ENCODE assay signal across 13 mouse cellular contexts in genomic region chr7:100622277-100622676, GRCm38 (mm10). TPM values are rescaled to one million over a fixed set of nuclear protein-coding genes. Genes with fewer than 3 reads are reported as not detected.
DNase-seq lines count a peak whose midpoint lies in the region; ATAC-seq and TF ChIP-seq lines count a peak whose summit lies in the region.
"Had no signal": no experiment of that assay in that cellular context is flagged by ENCODE, and none has a peak within 500 bp of the region (broad histone marks: within the 10 kb centered on the region; RNA-seq: fewer than 3 reads in every experiment).

No protein-coding gene starts in this region.

- no peaks in the 10 kb centered on the region for H3K9me3 ChIP-seq in lung, postnatal 0 days (ENCODE audit: low read length)
- H3K9me3 ChIP-seq in G1E (replicated peaks): no peaks in the 10 kb centered on the region
- no peaks in the 10 kb centered on the region for H3K9me3 ChIP-seq in forebrain, embryonic 16.5 days (ENCODE audit: control insufficient read depth, low read length)
- H3K9me3 ChIP-seq: heart, embryonic 13.5 days; neural tube, embryonic 13.5 days had no signal

- WGBS in lung, postnatal 0 days: 79% methylated on average over 2 of the region's 2 CpGs
- WGBS in forebrain, embryonic 16.5 days: 83% methylated on average over 2 of the region's 2 CpGs

- H3K27ac ChIP-seq in lung, postnatal 0 days (ENCODE audit: low read length): no peak overlapping the region
- H3K27ac ChIP-seq in forebrain, embryonic 16.5 days (ENCODE audit: low read length): no peak overlapping the region
- H3K27ac ChIP-seq: heart, embryonic 13.5 days; macrophage; neural tube, embryonic 13.5 days had no signal

- H3K27me3 ChIP-seq in lung, postnatal 0 days (replicated peaks; ENCODE audit: insufficient read depth, low read length): no peaks in the 10 kb centered on the region
- no peaks in the 10 kb centered on the region for H3K27me3 ChIP-seq in G1E (ENCODE audit: insufficient read depth, low read length)
- no peaks in the 10 kb centered on the region for H3K27me3 ChIP-seq in forebrain, embryonic 16.5 days (replicated peaks; ENCODE audit: control insufficient read depth, insufficient read depth, low read length)
- H3K27me3 ChIP-seq: heart, embryonic 13.5 days; neural tube, embryonic 13.5 days had no signal

- H3K36me3 ChIP-seq in lung, postnatal 0 days (ENCODE audit: insufficient read depth, low read length): no peaks in the 10 kb centered on the region
- H3K36me3 ChIP-seq in G1E (replicated peaks): peaks cover 16% of the 10 kb centered on the region
- peaks cover 2% of the 10 kb centered on the region; the same call in 1 of the 2 replicates for H3K36me3 ChIP-seq in forebrain, embryonic 16.5 days (ENCODE audit: control insufficient read depth, insufficient read depth)
- H3K36me3 ChIP-seq: neural tube, embryonic 13.5 days had no signal

- TF ChIP-seq CTCF in lung, postnatal 0 days (IDR thresholded peaks at IDR 0.05): peak; percentile 59
- TF ChIP-seq CTCF in G1E (IDR thresholded peaks at IDR 0.05; ENCODE audit: low read depth, low read length): peak; percentile 49

- H3K4me3 ChIP-seq in lung, postnatal 0 days (ENCODE audit: low read depth, low read length): no peak overlapping the region
- no peak overlapping the region for H3K4me3 ChIP-seq in G1E (ENCODE audit: low read depth, low read length)
- no peak overlapping the region for H3K4me3 ChIP-seq in forebrain, embryonic 16.5 days (replicated peaks; ENCODE audit: low read length)
- H3K4me3 ChIP-seq: heart, embryonic 13.5 days; neural tube, embryonic 13.5 days had no signal

- no peak overlapping the region for H3K9ac ChIP-seq in lung, postnatal 0 days (replicated peaks; ENCODE audit: low read depth)
- H3K9ac ChIP-seq in forebrain, embryonic 16.5 days (replicated peaks; ENCODE audit: low read depth, low read length): no peak overlapping the region
- H3K9ac ChIP-seq: heart, embryonic 13.5 days; neural tube, embryonic 13.5 days had no signal

- no peak for TF ChIP-seq EP300 in lung, postnatal 0 days (IDR thresholded peaks at IDR 0.05)

- DNase-seq in lung, postnatal 0 days (ENCODE audit: low spot score): peak; percentile 28
- no peak for DNase-seq in lung, adult 18-20 months
- no peak for DNase-seq in G1E (ENCODE audit: low spot score)
- DNase-seq in c-Kit-positive CD71-positive TER-119-positive erythroid progenitor cells, embryonic 14.5 days (ENCODE audit: low spot score): peak; percentile 42
- peak; percentile 33 for DNase-seq in retina, embryonic 14.5 days (ENCODE audit: low spot score)
- DNase-seq in frontal cortex, postnatal 14 days (ENCODE audit: low spot score in 2 of 2): no peak
- DNase-seq: adrenal gland, postnatal 10 days; kidney, adult 11 months had no signal

- no peak overlapping the region for H3K4me2 ChIP-seq in lung, postnatal 0 days (replicated peaks; ENCODE audit: low read depth, low read length)
- H3K4me2 ChIP-seq in forebrain, embryonic 16.5 days (ENCODE audit: low read length): no peak overlapping the region
- H3K4me2 ChIP-seq: heart, embryonic 13.5 days; neural tube, embryonic 13.5 days had no signal

- ATAC-seq in lung, postnatal 0 days: no peak
- ATAC-seq in G1E (ENCODE audit: extremely low read depth, insufficient number of reproducible peaks, low FRiP score, poor library complexity, severe bottlenecking): no peak
- ATAC-seq in forebrain, embryonic 16.5 days: no peak
- ATAC-seq: forebrain, embryonic 14.5 days had no signal

- H3K4me1 ChIP-seq in lung, postnatal 0 days (ENCODE audit: insufficient read depth, low read depth, low read length): no peaks in the 10 kb centered on the region
- H3K4me1 ChIP-seq in G1E (ENCODE audit: insufficient read depth, low read depth, low read length): peaks cover 17% of the 10 kb centered on the region
- H3K4me1 ChIP-seq in forebrain, embryonic 16.5 days (replicated peaks; ENCODE audit: control insufficient read depth, insufficient read depth, low read length): no peaks in the 10 kb centered on the region

RNA-seq across cellular contexts. Expression of gene Mrpl48, which starts 14.2 kb away (rescaled TPM):
- polyA plus RNA-seq in lung, postnatal 0 days (2015; fragmentation: Nextera tagmentation; extraction: Ambion mirVana): 76.0 and 77.5 TPM in 2 replicates
- 19.4 and 21.4 TPM in 2 replicates for total RNA-seq in G1E (2014; fragmentation: Nextera tagmentation)
- total RNA-seq in G1E (2017): 41.9 and 46.0 TPM in 2 replicates
- 1.3 and 1.7 TPM in 2 replicates for polyA plus RNA-seq in G1E (2012)
- polyA plus RNA-seq in forebrain, embryonic 16.5 days (2015; fragmentation: Nextera tagmentation; extraction: Ambion mirVana): 70.1 and 73.5 TPM in 2 replicates

RNA-seq across cellular contexts. Expression of gene Rab6a, which starts 15.1 kb away (rescaled TPM):
- polyA plus RNA-seq in lung, postnatal 0 days (2015; fragmentation: Nextera tagmentation; extraction: Ambion mirVana): 76.8 and 88.2 TPM in 2 replicates
- total RNA-seq in G1E (2014; fragmentation: Nextera tagmentation): 97.7 and 112 TPM in 2 replicates
- 71.9 and 89.2 TPM in 2 replicates for total RNA-seq in G1E (2017)
- 18.8 and 29.6 TPM in 2 replicates for polyA plus RNA-seq in G1E (2012)
- 209 and 217 TPM in 2 replicates for polyA plus RNA-seq in forebrain, embryonic 16.5 days (2015; fragmentation: Nextera tagmentation; extraction: Ambion mirVana)

RNA-seq across cellular contexts. Expression of gene Plekhb1, which starts 39.9 kb away (rescaled TPM):
- 44.4 and 46.0 TPM in 2 replicates for polyA plus RNA-seq in lung, postnatal 0 days (2015; fragmentation: Nextera tagmentation; extraction: Ambion mirVana)
- total RNA-seq in G1E (2014; fragmentation: Nextera tagmentation) (not detected in 2 replicates), G1E (2017) (0.41 TPM in 1 of 2 replicates, not detected in the other)
- not detected in 2 replicates for polyA plus RNA-seq in G1E (2012)
- polyA plus RNA-seq in forebrain, embryonic 16.5 days (2015; fragmentation: Nextera tagmentation; extraction: Ambion mirVana): 7.1 and 7.6 TPM in 2 replicates
- polyA plus RNA-seq: macrophage had no signal

Comparison
In these comparisons a context has a peak if more than half of its experiments do, and no peak if none do; other contexts are left out.
1. DNase-seq: peak in lung, postnatal 0 days (single experiment), c-Kit-positive CD71-positive TER-119-positive erythroid progenitor cells, embryonic 14.5 days (single experiment) and retina, embryonic 14.5 days (single experiment); none in lung, adult 18-20 months (0 of 2), G1E (single experiment) and frontal cortex, postnatal 14 days (0 of 2).
2. RNA of gene Mrpl48, which starts 14.2 kb away (polyA plus RNA-seq): 76.0 to 77.5 TPM in lung, postnatal 0 days and 70.1 to 73.5 TPM in forebrain, embryonic 16.5 days; 1.3 to 1.7 TPM in G1E; every median in the first group is over 10 times any median in the second.